Mouse (Mus musculus): ENCODE measurements around the gene Tgfbr2. TPM values are rescaled to one million over a fixed set of nuclear protein-coding genes. Genes with fewer than 3 reads are reported as not detected.
A peak's percentile ranks its signal among the peaks of the same experiment; 100 is the strongest.

The Tgfbr2 gene
- polyA plus RNA-seq, 1 experiment from 2014 or later = 8.8 TPM

DNA sequence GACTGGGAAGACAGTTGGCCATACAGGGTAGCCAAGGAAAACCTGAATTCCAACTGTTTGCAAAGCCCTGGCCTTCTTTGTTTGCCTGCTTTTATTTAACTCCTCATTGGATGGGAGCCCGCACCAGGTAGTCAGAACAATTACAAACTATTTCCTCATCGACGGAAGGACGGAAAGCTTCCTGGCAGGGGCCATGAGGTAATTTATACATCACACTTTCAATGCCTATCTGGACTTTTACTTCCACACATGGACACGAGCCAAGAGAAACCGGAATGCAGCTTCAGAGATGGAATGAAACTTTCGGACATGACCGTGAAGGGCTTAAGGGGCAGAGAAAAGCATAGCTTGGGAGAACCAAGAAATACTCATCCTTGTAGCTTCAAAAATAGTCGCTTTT is 24.0 kb upstream of the Tgfbr2 start:
- no peak overlapping the region for H3K9ac ChIP-seq (ENCODE audit: low read depth, low read length)
- 75% methylated on average over 9 of the region's 9 CpGs for WGBS
- no peak for ATAC-seq (ENCODE audit: low FRiP score)
- H3K36me3 ChIP-seq (ENCODE audit: control insufficient read depth, insufficient read depth, low read length) = no peaks in the 10 kb centered on the region
- no peaks in the 10 kb centered on the region for H3K4me1 ChIP-seq (replicated peaks; ENCODE audit: control insufficient read depth, insufficient read depth, low read length)
- no peak overlapping the region for H3K27ac ChIP-seq (ENCODE audit: low read depth, low read length)
- H3K27me3 ChIP-seq (ENCODE audit: control insufficient read depth, insufficient read depth, low read length) = no peaks in the 10 kb centered on the region
- no peak overlapping the region for H3K4me2 ChIP-seq (replicated peaks; ENCODE audit: low read depth, low read length)
- H3K4me3 ChIP-seq (ENCODE audit: low read depth, low read length) = no peak overlapping the region
- H3K9me3 ChIP-seq (ENCODE audit: control insufficient read depth, low read length) = no peaks in the 10 kb centered on the region
- peak; percentile 11 for DNase-seq (ENCODE audit: low spot score)

DNA sequence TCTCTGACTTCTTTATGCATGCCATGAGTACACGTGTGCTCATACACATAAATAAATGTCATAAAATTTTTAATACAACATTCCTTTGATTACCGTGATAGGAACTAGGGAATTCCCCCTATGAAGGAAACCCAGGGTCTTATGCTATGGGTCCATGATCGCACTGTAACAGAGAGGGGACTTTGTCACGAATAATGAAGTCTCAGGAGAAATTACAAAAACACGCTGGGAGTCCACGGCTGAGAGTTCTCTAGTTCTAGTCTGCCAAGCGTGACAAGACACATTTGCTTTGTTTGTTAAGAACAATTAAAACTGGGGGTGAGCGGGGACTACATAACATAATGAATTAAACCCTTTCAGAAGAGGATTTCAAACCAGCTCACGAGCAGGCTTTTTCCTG is 23.3 kb upstream of the Tgfbr2 start:
- Histone ChIP-seq H3K9me3 (ENCODE audit: control insufficient read depth, low read length) (no peaks in the 10 kb centered on the region), H3K4me2 (replicated peaks; ENCODE audit: low read depth, low read length) (no peak overlapping the region), H3K36me3 (ENCODE audit: control insufficient read depth, insufficient read depth, low read length) (no peaks in the 10 kb centered on the region), H3K27ac (ENCODE audit: low read depth, low read length) (no peak overlapping the region), H3K9ac (ENCODE audit: low read depth, low read length) (no peak overlapping the region), H3K4me1 (replicated peaks; ENCODE audit: control insufficient read depth, insufficient read depth, low read length) (no peaks in the 10 kb centered on the region), H3K27me3 (ENCODE audit: control insufficient read depth, insufficient read depth, low read length) (no peaks in the 10 kb centered on the region), H3K4me3 (ENCODE audit: low read depth, low read length) (no peak overlapping the region)
- 38% methylated on average over 9 of the region's 9 CpGs for WGBS
- peak; percentile 19 for DNase-seq (ENCODE audit: low spot score)
- ATAC-seq (ENCODE audit: low FRiP score) = no peak

DNA sequence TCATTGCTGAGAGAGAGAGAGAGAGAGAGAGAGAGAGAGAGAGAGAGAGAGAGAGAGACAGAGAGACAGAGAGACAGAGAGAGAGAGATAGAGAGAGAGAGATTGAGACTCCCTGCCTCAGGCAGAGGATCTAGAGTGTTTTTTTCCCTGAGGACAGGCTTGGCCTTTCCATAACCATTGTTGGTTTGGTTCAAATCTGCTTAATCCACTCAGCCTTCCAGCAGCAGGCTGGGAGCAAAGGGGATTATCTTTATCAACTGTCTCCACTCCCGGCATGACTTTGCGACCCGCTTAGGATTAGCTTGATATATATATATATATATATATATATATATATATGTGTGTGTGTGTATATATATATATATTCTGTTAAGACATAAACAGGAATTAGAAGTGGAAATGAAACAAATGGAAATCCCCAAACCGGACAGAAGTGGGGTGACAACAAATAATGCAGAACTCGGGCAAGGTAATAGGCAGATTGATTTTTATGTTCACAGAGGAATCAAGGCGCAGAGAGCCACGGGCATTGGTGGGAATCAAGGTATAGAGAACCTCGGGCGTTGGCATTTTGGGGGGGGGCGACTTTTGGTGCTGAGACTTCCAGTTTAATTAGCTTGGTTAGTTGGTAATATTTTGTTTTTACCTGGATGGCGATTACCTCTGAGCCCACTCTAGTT is 22.5 kb upstream of the Tgfbr2 start:
- ATAC-seq (ENCODE audit: low FRiP score) = no peak
- Histone ChIP-seq H3K27ac (ENCODE audit: low read depth, low read length) (no peak overlapping the region), H3K4me1 (replicated peaks; ENCODE audit: control insufficient read depth, insufficient read depth, low read length) (no peaks in the 10 kb centered on the region), H3K4me2 (replicated peaks; ENCODE audit: low read depth, low read length) (no peak overlapping the region), H3K9ac (ENCODE audit: low read depth, low read length) (no peak overlapping the region), H3K27me3 (ENCODE audit: control insufficient read depth, insufficient read depth, low read length) (no peaks in the 10 kb centered on the region), H3K4me3 (ENCODE audit: low read depth, low read length) (no peak overlapping the region), H3K9me3 (ENCODE audit: control insufficient read depth, low read length) (no peaks in the 10 kb centered on the region), H3K36me3 (ENCODE audit: control insufficient read depth, insufficient read depth, low read length) (no peaks in the 10 kb centered on the region)
- WGBS = 95% methylated on average over 11 of the region's 11 CpGs
- DNase-seq (ENCODE audit: low spot score) = no peak

DNA sequence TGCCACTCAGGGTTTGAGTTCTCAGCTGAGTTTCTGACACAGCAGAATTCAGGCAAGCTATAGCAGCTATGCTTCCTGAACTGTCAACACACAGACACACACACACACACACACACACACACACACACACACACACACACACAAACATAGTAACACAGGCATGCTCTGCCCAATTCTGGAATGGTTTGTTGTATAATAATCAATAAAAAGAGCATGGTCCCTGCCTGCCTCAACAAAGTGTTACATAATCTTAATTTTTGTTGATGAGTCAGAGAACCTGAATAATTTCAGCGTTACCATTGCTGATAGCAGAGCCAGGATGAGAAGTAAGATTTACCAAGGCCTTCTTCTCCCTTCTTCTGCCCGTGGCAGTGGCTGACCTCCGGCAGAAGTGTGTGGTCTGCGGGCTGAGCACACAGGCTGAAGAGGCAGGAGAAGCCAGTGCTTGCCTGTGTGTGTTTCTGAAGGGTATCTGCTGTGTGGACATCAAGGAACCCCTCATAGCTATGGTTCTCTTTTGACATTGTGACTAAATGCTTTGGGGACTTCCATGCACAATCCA is 18.8 kb upstream of the Tgfbr2 start:
- H3K36me3 ChIP-seq (ENCODE audit: control insufficient read depth, insufficient read depth, low read length) = no peaks in the 10 kb centered on the region
- H3K4me1 ChIP-seq (replicated peaks; ENCODE audit: control insufficient read depth, insufficient read depth, low read length) = no peaks in the 10 kb centered on the region
- DNase-seq (ENCODE audit: low spot score) = no peak
- H3K27ac ChIP-seq (ENCODE audit: low read depth, low read length) = no peak overlapping the region
- no peaks in the 10 kb centered on the region for H3K27me3 ChIP-seq (ENCODE audit: control insufficient read depth, insufficient read depth, low read length)
- H3K9me3 ChIP-seq (ENCODE audit: control insufficient read depth, low read length) = no peaks in the 10 kb centered on the region
- H3K9ac ChIP-seq (ENCODE audit: low read depth, low read length) = no peak overlapping the region
- ATAC-seq (ENCODE audit: low FRiP score) = no peak
- H3K4me2 ChIP-seq (replicated peaks; ENCODE audit: low read depth, low read length) = no peak overlapping the region
- H3K4me3 ChIP-seq (ENCODE audit: low read depth, low read length) = no peak overlapping the region
- WGBS = 88% methylated on average over 4 of the region's 4 CpGs

DNA sequence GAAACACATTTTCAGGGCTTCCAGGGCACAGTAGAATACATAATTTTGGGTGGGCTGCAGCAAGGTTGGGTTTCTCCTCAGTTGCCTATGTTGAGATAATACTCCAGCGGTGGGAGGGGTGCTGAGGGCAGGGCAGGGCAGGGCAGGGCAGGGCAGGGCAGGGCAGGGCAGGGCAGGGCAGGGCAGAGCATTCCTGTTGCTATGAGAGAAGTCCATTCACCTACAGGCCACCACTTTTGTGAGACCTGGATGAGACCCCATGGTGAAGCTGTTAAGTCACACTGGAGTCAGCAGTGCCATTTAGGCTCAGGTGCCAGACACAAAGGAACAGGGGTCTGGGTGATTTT is 18.3 kb upstream of the Tgfbr2 start:
- WGBS = 90% methylated on average over 1 of the region's 1 CpGs
- Histone ChIP-seq H3K4me1 (replicated peaks; ENCODE audit: control insufficient read depth, insufficient read depth, low read length) (no peaks in the 10 kb centered on the region), H3K9ac (ENCODE audit: low read depth, low read length) (no peak overlapping the region), H3K4me2 (replicated peaks; ENCODE audit: low read depth, low read length) (no peak overlapping the region), H3K36me3 (ENCODE audit: control insufficient read depth, insufficient read depth, low read length) (no peaks in the 10 kb centered on the region), H3K4me3 (ENCODE audit: low read depth, low read length) (no peak overlapping the region), H3K27me3 (ENCODE audit: control insufficient read depth, insufficient read depth, low read length) (no peaks in the 10 kb centered on the region), H3K9me3 (ENCODE audit: control insufficient read depth, low read length) (no peaks in the 10 kb centered on the region), H3K27ac (ENCODE audit: low read depth, low read length) (no peak overlapping the region)
- DNase-seq (ENCODE audit: low spot score) = no peak
- no peak for ATAC-seq (ENCODE audit: low FRiP score)

DNA sequence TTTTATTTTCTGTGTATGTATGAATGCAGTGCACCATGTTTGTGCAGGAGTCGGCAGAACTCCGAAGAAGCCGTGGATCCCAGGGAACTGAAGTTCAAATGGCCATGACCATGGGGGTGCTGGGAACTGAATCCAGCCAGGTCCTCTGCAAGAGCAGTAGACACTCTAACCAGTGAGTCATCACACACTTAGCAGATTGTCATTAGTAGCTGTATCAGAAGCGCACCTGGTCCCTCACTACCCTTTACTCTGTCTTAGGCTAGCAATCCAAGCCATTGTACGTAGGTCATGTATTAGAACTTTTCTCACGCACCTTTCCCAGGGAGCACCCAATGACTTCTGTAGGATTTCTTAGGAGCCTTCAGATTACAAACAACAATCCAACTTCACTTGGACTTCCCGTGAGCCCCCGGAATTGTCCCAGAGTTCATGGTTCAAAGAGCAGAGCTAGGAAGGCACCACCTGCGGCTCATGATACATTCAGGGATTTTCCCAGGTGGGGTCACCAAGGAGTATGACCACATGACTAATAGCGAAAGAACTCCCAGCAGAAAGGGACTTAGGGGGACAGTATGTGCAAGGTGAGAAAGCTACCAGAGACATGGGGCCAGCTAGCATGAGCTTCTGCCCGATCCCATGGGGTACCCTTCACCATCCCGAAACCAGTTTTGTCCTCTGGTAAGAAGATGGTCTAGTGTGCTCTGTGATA is 17.8 kb upstream of the Tgfbr2 start:
- ATAC-seq (ENCODE audit: low FRiP score) (no peak), DNase-seq (ENCODE audit: low spot score) (no peak)
- no peak overlapping the region for H3K4me3 ChIP-seq (ENCODE audit: low read depth, low read length)
- H3K27ac ChIP-seq (ENCODE audit: low read depth, low read length) = no peak overlapping the region
- H3K27me3 ChIP-seq (ENCODE audit: control insufficient read depth, insufficient read depth, low read length) = no peaks in the 10 kb centered on the region
- no peak overlapping the region for H3K9ac ChIP-seq (ENCODE audit: low read depth, low read length)
- no peaks in the 10 kb centered on the region for H3K4me1 ChIP-seq (replicated peaks; ENCODE audit: control insufficient read depth, insufficient read depth, low read length)
- H3K9me3 ChIP-seq (ENCODE audit: control insufficient read depth, low read length) = no peaks in the 10 kb centered on the region
- WGBS = 94% methylated on average over 12 of the region's 12 CpGs
- H3K36me3 ChIP-seq (ENCODE audit: control insufficient read depth, insufficient read depth, low read length) = no peaks in the 10 kb centered on the region
- no peak overlapping the region for H3K4me2 ChIP-seq (replicated peaks; ENCODE audit: low read depth, low read length)

DNA sequence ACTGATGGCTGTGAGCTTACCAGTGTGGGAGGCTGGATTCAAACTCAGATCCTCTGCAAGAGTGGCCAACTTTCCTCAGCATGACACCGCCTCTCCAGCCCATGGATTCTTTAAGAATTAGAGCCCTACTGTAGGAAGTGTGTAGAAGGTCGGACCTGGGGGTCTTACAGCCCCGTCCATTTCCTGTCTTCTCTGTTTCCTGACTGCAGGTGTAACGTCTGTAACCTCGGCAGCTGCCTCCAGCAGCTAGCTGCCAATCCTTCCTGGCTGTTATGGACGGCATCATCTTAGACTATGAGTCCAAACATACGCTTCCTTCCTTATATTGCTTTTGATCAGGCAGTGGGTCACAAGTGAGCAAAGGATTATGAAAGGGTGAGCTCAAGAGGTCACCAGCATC is 17.1 kb upstream of the Tgfbr2 start:
- no peak overlapping the region for H3K4me3 ChIP-seq (ENCODE audit: low read depth, low read length)
- no peak overlapping the region for H3K4me2 ChIP-seq (replicated peaks; ENCODE audit: low read depth, low read length)
- no peaks in the 10 kb centered on the region for H3K36me3 ChIP-seq (ENCODE audit: control insufficient read depth, insufficient read depth, low read length)
- H3K9me3 ChIP-seq (ENCODE audit: control insufficient read depth, low read length) = no peaks in the 10 kb centered on the region
- no peak overlapping the region for H3K9ac ChIP-seq (ENCODE audit: low read depth, low read length)
- no peak for DNase-seq (ENCODE audit: low spot score)
- no peaks in the 10 kb centered on the region for H3K27me3 ChIP-seq (ENCODE audit: control insufficient read depth, insufficient read depth, low read length)
- no peak overlapping the region for H3K27ac ChIP-seq (ENCODE audit: low read depth, low read length)
- no peak for ATAC-seq (ENCODE audit: low FRiP score)
- H3K4me1 ChIP-seq (replicated peaks; ENCODE audit: control insufficient read depth, insufficient read depth, low read length) = no peaks in the 10 kb centered on the region
- 81% methylated on average over 7 of the region's 7 CpGs for WGBS

DNA sequence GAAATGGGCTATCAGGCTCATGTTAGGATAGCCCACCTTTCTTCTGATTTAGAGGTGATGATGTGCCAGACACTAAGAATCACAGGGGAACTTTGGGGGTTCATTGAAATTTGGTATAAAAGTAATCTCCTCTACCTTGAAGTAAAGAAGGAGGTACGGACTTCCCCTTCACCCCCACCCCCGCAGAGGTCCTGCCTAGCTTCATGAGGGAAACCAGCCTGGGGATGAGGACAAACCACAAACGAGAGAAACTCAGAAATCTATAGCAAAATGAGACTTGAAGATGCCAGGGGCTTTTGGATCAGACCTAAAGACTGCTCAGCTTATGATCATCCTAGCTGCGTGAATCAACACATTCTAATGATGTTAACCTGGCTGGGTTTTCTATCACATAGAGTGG is 14.7 kb upstream of the Tgfbr2 start:
- Histone ChIP-seq H3K4me1 (replicated peaks; ENCODE audit: control insufficient read depth, insufficient read depth, low read length) (no peaks in the 10 kb centered on the region), H3K9ac (ENCODE audit: low read depth, low read length) (no peak overlapping the region), H3K27me3 (ENCODE audit: control insufficient read depth, insufficient read depth, low read length) (no peaks in the 10 kb centered on the region), H3K9me3 (ENCODE audit: control insufficient read depth, low read length) (no peaks in the 10 kb centered on the region), H3K36me3 (ENCODE audit: control insufficient read depth, insufficient read depth, low read length) (no peaks in the 10 kb centered on the region), H3K4me2 (replicated peaks; ENCODE audit: low read depth, low read length) (no peak overlapping the region), H3K4me3 (ENCODE audit: low read depth, low read length) (no peak overlapping the region), H3K27ac (ENCODE audit: low read depth, low read length) (no peak overlapping the region)
- no peak for ATAC-seq (ENCODE audit: low FRiP score)
- no peak for DNase-seq (ENCODE audit: low spot score)
- 93% methylated on average over 4 of the region's 4 CpGs for WGBS
